Mouse (Mus musculus) G1E (cell line): ENCODE results near the gene Tulp2.

Experiments used
- CTCF ChIP-seq: IDR thresholded peaks from 2 replicates; pipeline ENCODE4 v1.5.1; 2012; ENCODE audit warnings: low read depth, low read length, inconsistent platforms, mixed read lengths
- TAL1 ChIP-seq: conservative IDR thresholded peaks from 2 replicates; pipeline ENCODE4 v1.6.1; 2012; ENCODE audit warnings: low read depth, low read length, inconsistent platforms, mixed read lengths

GRCm38 (mm10) chr7:45535676-45536075 is 54.0 kb downstream of the Tulp2 start:
- TF ChIP-seq CTCF, result no peak
- TF ChIP-seq TAL1, result no peak
